Mouse (Mus musculus) thymus, adult 2 months (tissue): ENCODE results near the gene Susd6. TPM values are rescaled to one million over a fixed set of nuclear protein-coding genes. Genes with fewer than 3 reads are reported as not detected.

Experiments
- DNase-seq: peaks from one replicate; pipeline ENCODE4 v3.0.0; 2021
- H3K27ac ChIP-seq: fragments of 200-500 bp; 2 replicates; pipeline ENCODE4 v1.5.1; 2012; ENCODE audit warnings: low read length, control low read depth; ENCODE audit not compliant: control insufficient read depth, insufficient read depth
- H3K27me3 ChIP-seq: fragments of 200-500 bp; 2 replicates; pipeline ENCODE4 v1.6.1; 2012; ENCODE audit warnings: mild to moderate bottlenecking, low read length, moderate library complexity, mixed read lengths; ENCODE audit not compliant: control insufficient read depth, insufficient read depth
- H3K36me3 ChIP-seq: fragments of 200-500 bp; 2 replicates; pipeline ENCODE4 v1.6.1; 2012; ENCODE audit warnings: mild to moderate bottlenecking, low read length, moderate library complexity; ENCODE audit not compliant: control insufficient read depth, insufficient read depth
- H3K4me1 ChIP-seq: fragments of 200-500 bp; replicated peaks from 2 replicates; pipeline ENCODE4 v1.6.1; 2012; ENCODE audit warnings: low read length; ENCODE audit not compliant: control insufficient read depth, insufficient read depth
- H3K4me3 ChIP-seq: fragments of 200-500 bp; 2 replicates; pipeline ENCODE4 v1.5.1; 2012; ENCODE audit warnings: mild to moderate bottlenecking, low read length, control low read depth, moderate library complexity; ENCODE audit not compliant: control insufficient read depth, insufficient read depth
- CTCF ChIP-seq: fragments of 200-500 bp; IDR thresholded peaks from 2 replicates; pipeline ENCODE4 v1.5.1; 2012; ENCODE audit warnings: mild to moderate bottlenecking, control low read depth, low read length, moderate library complexity, borderline replicate concordance; ENCODE audit not compliant: control insufficient read depth, poor library complexity, insufficient read depth; ENCODE audit errors: extremely low read depth
- POLR2A ChIP-seq: fragments of 200-500 bp; IDR thresholded peaks from 2 replicates; pipeline ENCODE4 v1.6.1; 2012; ENCODE audit warnings: mild to moderate bottlenecking, low read length, control low read depth, moderate library complexity; ENCODE audit not compliant: control insufficient read depth, poor library complexity, insufficient read depth; ENCODE audit errors: extremely low read depth
- WGBS: fragments of 180-500 bp; shearing (Covaris S2); methylation state at CpG from one replicate; pipeline ENCODE4 v1.1.7; 2018; 5-methylcytosine and 5-hydroxymethylcytosine counted together
- polyA plus RNA-seq: library from polyadenylated mRNA; depleted of rRNA; stranded (reverse); fragments of >200 nt; gene quantifications from 2 replicates; pipeline ENCODE4 v1.2.3, GENCODE M21; 2012

Gene Susd6
- polyA plus RNA-seq, 1 experiment = 81.3 TPM

DNA sequence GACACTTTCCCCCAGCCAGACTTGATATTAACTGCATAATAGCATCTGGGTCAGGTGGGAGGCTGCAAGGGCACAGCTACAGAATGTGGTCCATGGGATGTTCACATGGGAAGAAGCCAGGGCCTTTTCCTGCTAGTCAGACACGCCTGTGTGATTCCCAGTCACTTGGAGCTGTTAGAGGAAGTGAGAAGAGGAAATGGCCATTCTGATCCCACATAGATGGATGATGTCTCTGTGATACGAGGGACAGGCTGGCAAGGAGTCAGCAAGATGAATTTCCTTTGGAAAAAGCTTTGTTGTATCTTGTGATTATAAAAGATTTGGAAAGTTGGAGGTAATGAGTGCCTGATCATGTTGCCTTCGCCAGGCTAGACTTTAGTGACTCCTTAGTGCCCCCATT is 76.8 kb downstream of the Susd6 start:
- H3K4me1 ChIP-seq = peaks cover 6% of the 10 kb centered on the region
- H3K36me3 ChIP-seq = peaks cover 28% of the 10 kb centered on the region
- H3K4me3 ChIP-seq = no peak overlapping the region
- no peak for DNase-seq
- no peak overlapping the region for H3K27ac ChIP-seq
- no peaks in the 10 kb centered on the region for H3K27me3 ChIP-seq
- 93% methylated on average over 3 of the region's 3 CpGs for WGBS
- TF ChIP-seq CTCF (no peak), POLR2A (no peak)

DNA sequence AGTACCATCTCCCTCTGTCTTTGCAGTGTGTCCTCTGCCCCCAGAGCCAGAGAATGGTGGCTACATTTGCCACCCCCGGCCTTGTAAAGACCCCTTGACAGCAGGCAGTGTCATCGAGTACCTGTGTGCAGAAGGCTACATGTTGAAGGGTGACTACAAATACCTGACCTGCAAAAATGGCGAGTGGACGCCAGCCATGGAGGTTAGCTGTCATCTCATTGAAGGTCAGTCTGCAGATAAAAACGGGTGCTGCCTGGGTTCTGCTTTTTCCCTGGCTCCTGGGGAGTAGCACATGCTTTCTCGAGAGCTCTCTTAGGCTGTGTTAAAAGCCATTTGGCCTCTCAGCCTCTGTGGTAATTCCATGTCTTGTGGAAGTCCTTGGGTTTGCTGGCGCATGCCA is 78.1 kb downstream of the Susd6 start:
- Histone ChIP-seq H3K36me3 (peaks cover 39% of the 10 kb centered on the region), H3K4me1 (peaks cover 3% of the 10 kb centered on the region), H3K27me3 (no peaks in the 10 kb centered on the region), H3K4me3 (no peak overlapping the region), H3K27ac (no peak overlapping the region)
- TF ChIP-seq CTCF = no peak
- no peak for TF ChIP-seq POLR2A
- no peak for DNase-seq
- 90% methylated on average over 7 of the region's 7 CpGs for WGBS

DNA sequence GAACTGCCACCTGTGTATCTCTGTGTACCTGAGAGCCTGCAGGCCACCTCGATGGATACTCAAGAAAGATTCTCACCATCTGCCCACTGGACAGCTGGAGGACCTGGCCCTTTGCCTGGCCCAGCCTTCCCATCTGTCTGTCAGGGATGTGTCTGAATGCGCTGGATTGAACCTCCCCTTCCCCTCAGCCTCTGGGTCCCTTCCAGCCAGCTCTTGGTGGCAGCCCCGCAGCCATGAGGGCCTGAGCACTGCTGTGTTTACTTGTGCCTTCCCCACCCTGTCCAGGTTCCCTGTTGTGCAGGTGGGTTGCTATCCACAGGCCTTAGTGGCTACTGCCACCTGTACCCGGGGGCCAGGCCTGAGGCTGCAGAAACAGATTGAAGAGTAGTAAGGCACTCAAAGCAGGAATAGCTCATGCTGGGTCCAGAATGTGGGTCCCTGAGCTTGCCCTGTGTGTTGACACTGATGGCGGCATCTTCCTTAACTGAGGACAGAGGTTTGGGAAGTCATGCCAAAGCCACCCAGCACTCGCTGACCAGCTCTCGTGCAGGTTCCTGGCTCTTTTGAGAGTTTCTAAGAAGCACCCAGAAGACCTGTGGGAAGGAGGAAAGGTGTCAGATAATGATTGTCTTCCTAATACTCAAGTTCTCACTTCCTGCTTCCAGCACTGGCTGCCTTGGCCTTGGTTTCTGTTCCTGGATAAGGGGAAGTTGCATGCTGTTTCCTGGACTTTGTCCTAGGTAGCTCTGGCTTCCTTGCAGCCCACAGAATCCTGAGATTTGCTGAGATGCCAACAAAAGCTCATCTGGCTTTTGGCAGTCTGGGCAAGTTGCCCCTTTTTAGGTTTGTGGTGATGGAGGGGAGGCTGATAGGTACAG is 87.1 kb downstream of the Susd6 start:
- H3K27ac ChIP-seq = no peak overlapping the region; the same call in 1 of the 2 replicates
- 94% methylated on average over 7 of the region's 7 CpGs for WGBS
- H3K4me1 ChIP-seq = peaks cover 3% of the 10 kb centered on the region
- H3K4me3 ChIP-seq = no peak overlapping the region
- DNase-seq = no peak
- no peaks in the 10 kb centered on the region for H3K27me3 ChIP-seq
- peaks cover 60% of the 10 kb centered on the region for H3K36me3 ChIP-seq
- TF ChIP-seq CTCF = no peak
- no peak for TF ChIP-seq POLR2A

DNA sequence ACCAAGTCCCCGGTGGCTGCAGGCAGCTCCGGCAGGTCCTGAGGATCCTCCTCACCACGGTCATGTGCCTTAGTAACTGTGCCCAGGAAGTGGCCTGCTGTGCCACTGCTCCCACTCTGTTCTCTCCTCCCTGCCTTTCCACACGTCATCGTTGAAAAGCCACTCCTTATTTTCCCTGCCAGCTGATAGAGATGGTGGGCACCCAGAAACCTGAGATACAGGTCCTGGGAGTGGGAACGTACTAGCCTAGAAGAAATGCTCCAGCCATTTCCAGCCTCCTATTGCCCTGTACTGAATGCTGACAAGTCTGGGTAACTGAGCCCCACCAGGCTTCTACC is 87.8 kb downstream of the Susd6 start:
- TF ChIP-seq CTCF (no peak), POLR2A (no peak)
- peaks cover 3% of the 10 kb centered on the region for H3K4me1 ChIP-seq
- H3K36me3 ChIP-seq = peaks cover 54% of the 10 kb centered on the region
- over 99% methylated on average over 6 of the region's 6 CpGs for WGBS
- H3K27ac ChIP-seq = no peak overlapping the region; the same call in 1 of the 2 replicates
- H3K4me3 ChIP-seq = no peak overlapping the region
- H3K27me3 ChIP-seq = no peaks in the 10 kb centered on the region
- no peak for DNase-seq

DNA sequence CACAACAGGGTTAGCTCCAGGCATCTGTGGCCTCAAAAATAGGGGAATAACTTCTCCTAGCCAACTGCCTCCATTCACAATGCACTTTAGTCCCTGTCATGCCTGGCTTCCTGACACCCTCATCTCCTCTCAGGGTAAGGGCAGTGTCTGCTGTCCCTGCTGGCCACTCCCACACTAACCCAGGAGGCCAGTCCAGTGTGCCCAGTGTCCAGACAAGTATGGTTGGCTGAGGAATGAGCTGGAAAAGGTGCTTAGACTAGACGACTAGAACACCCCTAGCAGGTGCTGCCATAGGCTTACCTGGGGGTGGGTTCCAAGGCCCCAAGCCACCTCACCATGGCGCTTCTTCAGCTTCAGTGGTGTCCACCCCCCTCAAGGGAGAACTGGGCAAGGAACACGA is 88.3 kb downstream of the Susd6 start:
- 76% methylated on average over 3 of the region's 3 CpGs for WGBS
- Histone ChIP-seq H3K36me3 (peaks cover 48% of the 10 kb centered on the region), H3K4me3 (no peak overlapping the region), H3K27me3 (no peaks in the 10 kb centered on the region), H3K27ac (no peak overlapping the region), H3K4me1 (peaks cover 3% of the 10 kb centered on the region)
- TF ChIP-seq POLR2A = no peak
- no peak for DNase-seq

DNA sequence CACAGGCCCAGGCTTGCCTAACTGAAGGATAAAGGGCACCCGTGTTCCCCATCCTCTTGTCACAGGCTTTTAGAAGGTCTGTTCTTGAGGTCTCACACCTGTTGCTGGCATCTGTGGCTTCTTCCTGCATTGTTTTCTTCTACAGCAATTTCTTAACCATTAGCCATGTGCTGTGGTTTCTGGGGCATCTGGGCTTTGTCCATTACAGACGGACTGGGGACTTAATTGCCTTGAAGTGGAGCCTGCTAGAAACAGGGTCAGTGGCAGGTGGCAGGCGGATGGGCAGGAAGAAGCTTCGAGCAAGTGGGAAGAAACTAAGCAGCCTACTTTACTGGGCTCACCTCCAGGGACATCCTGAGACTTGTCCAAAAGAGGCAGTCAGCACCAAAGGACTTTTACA is 89.0 kb downstream of the Susd6 start:
- H3K36me3 ChIP-seq = peaks cover 42% of the 10 kb centered on the region
- H3K4me1 ChIP-seq = peaks cover 3% of the 10 kb centered on the region
- no peaks in the 10 kb centered on the region for H3K27me3 ChIP-seq
- H3K4me3 ChIP-seq = no peak overlapping the region
- H3K27ac ChIP-seq = no peak overlapping the region
- TF ChIP-seq CTCF = no peak
- no peak for TF ChIP-seq POLR2A
- no peak for DNase-seq
- 17% methylated on average over 4 of the region's 4 CpGs for WGBS

DNA sequence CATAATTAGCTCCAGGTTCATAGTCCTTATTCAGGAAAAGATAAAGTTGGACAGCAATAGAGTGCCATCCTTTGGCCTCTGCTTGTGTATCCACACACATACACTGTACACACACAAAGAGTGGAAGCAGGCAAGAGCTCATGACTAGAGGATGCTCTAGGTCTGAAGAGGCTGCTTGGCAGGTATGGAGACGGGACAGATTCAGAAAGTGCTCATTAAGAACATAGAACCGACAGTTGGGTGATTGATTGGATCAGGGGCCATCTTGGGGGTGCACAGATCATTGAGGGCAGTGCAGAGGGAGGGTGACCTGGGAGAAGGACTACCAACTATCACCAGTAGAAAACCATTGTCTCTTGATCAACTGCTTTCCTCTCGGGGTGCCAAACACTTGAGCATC is 90.8 kb downstream of the Susd6 start:
- H3K27ac ChIP-seq = no peak overlapping the region
- peaks cover 7% of the 10 kb centered on the region for H3K4me1 ChIP-seq
- peaks cover 24% of the 10 kb centered on the region for H3K36me3 ChIP-seq
- TF ChIP-seq POLR2A = no peak
- TF ChIP-seq CTCF = no peak
- no peaks in the 10 kb centered on the region for H3K27me3 ChIP-seq
- WGBS = 99% methylated on average over 3 of the region's 3 CpGs
- no peak for DNase-seq
- no peak overlapping the region for H3K4me3 ChIP-seq
